Mouse (Mus musculus): Measurements from ENCODE around the gene Dmrt3. TPM values are rescaled to one million over a fixed set of nuclear protein-coding genes. Genes with fewer than 3 reads are reported as not detected.

Dmrt3 gene
- total RNA-seq, 2 experiments from 2014 or later, result 0.19 TPM; not detected in 1

DNA sequence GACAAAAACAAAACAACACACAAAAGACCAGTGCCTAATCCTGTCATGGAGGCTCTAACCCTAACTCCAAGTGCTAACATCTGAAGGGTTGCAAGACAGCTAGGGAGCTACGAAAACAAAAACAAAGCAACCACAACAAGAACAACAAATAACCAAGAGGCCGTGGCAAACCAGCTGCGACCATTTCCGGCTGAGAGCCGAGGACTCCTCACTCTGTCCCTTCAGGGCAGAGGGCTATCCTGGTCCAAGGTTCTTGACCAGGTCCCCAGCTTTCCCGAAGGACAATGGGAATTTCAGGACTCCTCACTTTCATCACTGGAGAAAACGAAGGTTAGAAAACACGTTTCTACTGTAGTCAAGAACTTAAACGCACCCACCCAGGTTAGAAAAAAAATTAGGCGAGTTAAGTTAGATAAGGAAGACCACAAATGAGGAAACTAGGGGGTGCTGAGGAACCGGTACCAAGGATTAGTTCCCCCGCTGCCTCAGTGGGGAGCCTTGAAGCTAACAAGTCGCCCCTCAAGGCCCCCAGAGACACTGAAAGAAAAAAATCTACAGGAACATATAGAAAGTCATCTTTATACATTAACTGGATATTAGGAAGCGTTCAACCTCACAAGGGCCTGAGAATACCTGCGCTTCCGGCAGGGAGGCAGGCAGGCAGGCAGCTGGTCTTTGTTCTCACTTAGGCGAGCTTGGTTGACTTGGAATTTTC, 60.6 kb downstream of the Dmrt3 start:
- DNase-seq (ENCODE audit: extremely low spot score in 1 of 2, low spot score in 2 of 2), result no peak

DNA sequence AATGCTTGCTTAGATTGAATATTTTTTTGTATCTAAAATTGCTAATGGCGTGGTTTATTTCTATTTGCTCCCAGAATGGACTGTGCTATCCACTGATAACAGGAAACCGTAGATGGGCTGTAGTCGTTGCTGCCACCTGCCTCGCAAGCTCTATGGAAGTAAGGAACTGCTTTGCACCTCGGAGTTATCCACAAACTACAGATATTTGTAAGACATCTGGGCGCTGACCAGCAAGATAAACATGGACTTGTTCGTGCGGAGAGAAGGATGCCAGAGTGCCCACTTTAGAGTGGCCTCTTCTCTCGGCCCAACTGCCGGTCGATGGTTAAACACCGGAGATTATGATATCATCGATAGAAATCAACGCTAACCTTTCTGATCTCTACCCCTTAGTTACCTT, 61.6 kb downstream of the Dmrt3 start:
- DNase-seq (ENCODE audit: extremely low spot score in 1 of 2, low spot score in 2 of 2), result no peak
- intact Hi-C loops (cut with DNase I), result loop anchor here (5.0 to 10.0 kb wide), 3 partner anchors 64 to 774 kb away; no protein-coding TSS in a partner anchor

More for the DNA sequence above, 60.6 kb downstream of the Dmrt3 start:
- intact Hi-C loops (cut with DNase I), result loop anchor here (5.0 to 10.0 kb wide), 3 partner anchors 63 to 773 kb away; no protein-coding TSS in a partner anchor

DNA sequence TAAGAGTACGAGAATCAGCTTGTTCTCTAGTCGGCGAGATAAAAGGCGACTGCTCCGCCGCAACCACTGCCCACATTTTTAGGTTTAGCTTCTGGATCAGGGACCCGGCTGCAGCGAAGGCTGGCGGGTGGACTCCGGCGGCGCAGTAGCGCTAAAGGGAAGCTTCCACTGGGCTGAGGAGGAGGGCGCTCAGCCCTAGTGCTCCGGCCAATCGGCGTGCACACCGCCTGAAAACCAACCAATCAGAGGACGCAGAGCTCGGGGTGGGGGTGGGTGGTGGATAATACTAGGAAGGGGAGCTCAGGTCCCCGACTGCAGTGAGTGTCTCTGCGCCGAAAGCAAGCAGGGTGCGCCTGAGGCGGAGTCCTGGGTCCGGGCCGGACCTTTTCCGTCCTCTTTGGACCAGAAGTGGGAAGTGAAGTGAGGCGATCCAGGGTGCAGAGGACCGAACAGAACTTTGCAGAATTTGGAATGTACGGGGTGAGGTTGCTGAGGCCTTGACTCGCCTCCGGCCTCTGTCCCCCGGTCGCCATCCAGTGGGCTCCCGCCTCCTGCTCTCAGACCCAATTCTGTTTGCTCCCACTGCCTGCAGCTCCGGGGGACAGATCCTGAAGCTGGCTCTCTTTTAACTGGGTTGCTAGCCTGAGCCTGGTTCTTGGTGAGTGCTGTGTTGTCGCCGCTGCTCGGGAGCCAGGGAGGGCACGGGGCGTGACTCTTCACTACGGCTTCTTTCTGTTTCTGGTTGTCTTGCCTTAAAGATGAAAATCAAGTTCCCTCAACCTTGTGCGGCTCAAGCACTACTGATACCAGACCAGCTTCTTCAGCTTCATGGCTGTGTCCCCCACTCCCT, 62.2 kb downstream of the Dmrt3 start, which contains the start of gene Dmrt2:
Gene Dmrt2 (plus strand): TSS at position 311 of the 850 bp plus-strand sequence.
- intact Hi-C loops (cut with DNase I), result loop anchor here (5.0 to 10.0 kb wide), 3 partner anchors 65 to 775 kb away; no protein-coding TSS in a partner anchor
- DNase-seq (ENCODE audit: extremely low spot score in 1 of 2, low spot score in 2 of 2), result peak; percentile 18 to 60

Other genes starting within 250 kb of the Dmrt3 start
- gene Dmrt1, start 104.7 kb upstream of the Dmrt3 start, total RNA-seq (2021), result not detected
- 1 to 10 TPM; 1.9 to 3.5 TPM for gene Dmrt2, start 62.1 kb downstream of the Dmrt3 start, total RNA-seq (2021)

Data from left cerebral cortex, postnatal 10 days (tissue).